Mouse (Mus musculus): ENCODE results near the gene Metrn. TPM values are rescaled to one million over a fixed set of nuclear protein-coding genes. Genes with fewer than 3 reads are reported as not detected.
"Not testable (repeated sequence)": the region's sequence is repeated elsewhere in the genome, so short reads cannot be mapped to it uniquely, and the experiment has no call there.

Gene Metrn
- total RNA-seq, 2 experiments from 2014 or later = 51.5 to 57.4 TPM

DNA sequence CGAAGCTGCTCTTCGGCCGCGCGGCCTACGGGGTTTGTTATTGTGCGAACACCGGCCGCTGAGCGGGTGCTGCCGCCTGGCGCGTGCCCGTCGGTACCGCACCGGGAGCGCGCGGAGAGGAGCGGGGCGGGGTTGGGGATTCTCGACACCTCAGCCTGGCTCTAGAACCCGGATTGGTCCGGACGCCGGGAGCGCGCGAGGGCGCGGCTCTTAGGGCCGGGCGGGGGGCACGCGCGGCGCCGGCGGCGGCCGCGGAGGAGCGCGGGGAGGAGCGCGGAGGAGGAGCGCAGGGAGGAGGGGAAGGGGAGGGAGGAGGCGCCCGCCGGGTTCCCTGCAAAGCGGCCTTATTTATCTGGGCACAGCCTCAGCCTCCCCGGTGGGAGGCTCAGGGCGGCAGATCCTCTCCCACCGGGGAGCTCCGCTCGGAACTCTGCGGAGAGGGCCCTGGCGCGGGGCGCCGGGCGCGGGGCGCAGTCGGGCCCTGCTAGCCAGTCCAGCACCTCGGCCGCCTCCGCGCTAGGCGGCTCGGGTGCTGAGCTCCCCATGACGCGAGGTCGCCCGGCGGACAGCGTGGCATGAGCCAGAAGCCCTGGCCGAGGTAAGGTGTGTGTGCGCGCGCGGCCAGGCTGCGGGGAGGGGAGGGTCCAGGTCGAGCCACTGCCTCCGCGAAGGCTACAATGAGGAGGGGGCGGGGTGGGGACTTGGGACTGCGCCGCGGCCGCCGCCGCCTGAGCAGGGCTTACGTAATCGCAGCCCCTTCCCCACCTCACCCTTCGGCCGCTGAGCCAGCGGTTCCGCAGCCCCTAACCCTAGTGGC, 12.1 kb upstream of the Metrn start, which contains the start of gene Fbxl16:
Gene Fbxl16, plus strand, starts transcription at position 297 of the 817 bp plus-strand sequence.
- peak; percentile 54 for DNase-seq

- no peak for DNase-seq
Observed at GRCm38 (mm10) chr17:25808028-25808427, 11.1 kb upstream of the Metrn start.

- not testable (repeated sequence) for DNase-seq
Observed at GRCm38 (mm10) chr17:25807452-25807851, 10.5 kb upstream of the Metrn start.

DNA sequence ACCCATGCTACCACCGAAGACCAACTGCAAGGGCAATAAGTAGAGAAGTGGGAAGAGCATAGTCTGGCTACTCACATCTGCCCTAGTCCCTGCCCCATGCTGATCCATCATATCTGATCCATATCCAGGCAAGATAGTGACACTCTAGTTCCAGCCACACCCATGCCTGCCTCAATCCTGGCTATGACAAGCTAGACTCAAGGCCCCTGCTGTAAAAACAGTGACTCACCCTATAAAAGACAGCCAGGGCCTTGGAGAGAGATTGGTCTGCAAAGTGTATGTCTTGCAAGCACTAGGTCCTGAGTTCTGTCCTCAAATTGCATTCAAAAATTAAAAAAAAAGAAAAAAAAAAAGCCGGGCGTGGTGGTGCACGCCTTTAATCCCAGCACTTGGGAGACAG, 9.6 kb upstream of the Metrn start:
- DNase-seq = no peak

- DNase-seq = peak; percentile 48
Observed at GRCm38 (mm10) chr17:25802825-25803517, 6.0 kb upstream of the Metrn start.

DNA sequence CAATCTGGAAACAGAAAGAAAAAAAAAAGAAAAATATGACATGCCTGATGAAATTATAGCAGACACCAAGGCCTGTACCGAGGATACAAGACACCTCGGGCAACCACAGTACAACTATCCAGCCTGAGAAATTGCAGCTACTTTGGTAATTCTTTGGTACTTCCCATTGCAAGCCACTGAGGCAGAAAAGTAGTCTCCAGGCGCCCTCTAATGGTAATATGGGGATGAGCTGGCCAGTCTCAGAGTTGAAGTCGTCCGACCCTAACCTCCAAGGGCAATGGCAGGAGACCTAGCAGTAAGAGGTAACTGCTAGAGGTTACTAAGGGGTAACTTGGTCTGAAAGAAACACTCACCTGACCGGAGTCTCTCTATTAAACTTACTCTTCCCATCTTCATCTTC, 4.1 kb upstream of the Metrn start:
- no peak for DNase-seq

GRCm38 (mm10) chr17:25796211-25796771, 645 bp downstream of the Metrn start:
- peak; percentile 53 for DNase-seq

DNA sequence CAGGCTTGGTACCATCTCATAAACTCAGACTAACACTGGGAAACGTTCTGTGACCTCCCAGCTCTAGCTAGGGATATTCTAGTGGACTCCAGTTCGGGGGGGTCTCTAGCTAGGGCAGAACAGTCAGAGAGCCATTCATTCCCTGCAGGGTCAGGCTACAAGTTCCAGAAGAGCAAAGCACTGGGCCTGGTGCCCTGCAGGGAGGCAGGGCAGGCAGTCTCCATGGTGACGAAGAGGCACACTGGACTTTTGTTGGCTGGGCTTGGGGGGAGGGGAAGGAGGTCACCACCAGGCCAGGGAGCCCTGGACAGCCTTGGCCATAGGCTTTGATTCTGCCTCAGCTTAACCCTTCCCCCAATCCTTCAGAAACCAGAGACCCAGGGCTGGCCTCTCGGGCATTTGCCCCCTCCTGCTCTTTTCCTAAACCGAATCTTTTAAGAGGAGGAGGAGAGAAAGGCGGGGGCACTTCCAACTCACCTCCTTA, 1.3 kb downstream of the Metrn start, which contains the start of gene AC134908.4:
Gene AC134908.4, minus strand, starts transcription at position 51 of the 484 bp plus-strand sequence.
- DNase-seq = no peak

DNA sequence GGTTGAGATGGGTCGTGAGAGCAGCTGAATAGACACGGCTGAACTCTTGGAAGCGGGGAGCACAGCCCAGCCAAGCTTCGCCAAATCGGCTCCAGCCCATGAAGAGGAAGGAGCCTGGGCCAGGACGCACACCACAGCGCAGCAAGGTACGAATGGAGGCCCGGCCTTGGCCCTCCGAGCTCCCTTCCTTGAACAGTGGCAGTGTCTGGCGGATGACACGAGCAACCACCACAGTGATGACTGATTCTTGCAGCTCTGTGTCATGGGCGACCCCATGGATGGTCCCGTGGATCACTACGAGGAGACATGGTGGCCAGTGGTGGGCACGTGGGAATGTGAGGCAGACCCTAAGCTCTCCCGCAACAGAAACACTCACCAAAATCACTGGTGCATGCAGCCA, 1.9 kb downstream of the Metrn start:
- DNase-seq = no peak

GRCm38 (mm10) chr17:25794197-25794596, 2.7 kb downstream of the Metrn start:
- DNase-seq = no peak

DNA sequence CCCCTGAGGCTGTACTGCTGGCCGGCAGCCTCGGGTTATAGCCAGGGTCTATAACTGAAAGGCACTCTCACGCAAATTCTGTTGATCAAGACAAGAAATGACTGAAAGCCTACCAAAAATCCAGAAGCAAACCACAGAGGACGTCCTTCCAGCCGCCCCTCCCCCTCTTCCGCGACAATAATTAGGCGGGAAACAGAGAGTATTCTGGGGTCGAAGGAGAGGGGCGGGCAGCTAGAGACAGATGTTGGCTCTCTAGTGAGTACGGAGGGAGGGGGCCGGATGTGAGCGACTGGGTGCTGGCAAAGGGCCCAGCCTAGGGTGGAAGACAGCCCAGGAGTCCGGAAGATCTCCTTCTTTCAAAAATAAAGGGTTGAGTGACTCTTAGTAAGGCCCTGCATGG, 4.3 kb downstream of the Metrn start, which contains the start of gene Fam173a:
Gene Fam173a, minus strand, starts transcription at position 287 of the 400 bp plus-strand sequence.
- DNase-seq = peak; percentile 81

DNA sequence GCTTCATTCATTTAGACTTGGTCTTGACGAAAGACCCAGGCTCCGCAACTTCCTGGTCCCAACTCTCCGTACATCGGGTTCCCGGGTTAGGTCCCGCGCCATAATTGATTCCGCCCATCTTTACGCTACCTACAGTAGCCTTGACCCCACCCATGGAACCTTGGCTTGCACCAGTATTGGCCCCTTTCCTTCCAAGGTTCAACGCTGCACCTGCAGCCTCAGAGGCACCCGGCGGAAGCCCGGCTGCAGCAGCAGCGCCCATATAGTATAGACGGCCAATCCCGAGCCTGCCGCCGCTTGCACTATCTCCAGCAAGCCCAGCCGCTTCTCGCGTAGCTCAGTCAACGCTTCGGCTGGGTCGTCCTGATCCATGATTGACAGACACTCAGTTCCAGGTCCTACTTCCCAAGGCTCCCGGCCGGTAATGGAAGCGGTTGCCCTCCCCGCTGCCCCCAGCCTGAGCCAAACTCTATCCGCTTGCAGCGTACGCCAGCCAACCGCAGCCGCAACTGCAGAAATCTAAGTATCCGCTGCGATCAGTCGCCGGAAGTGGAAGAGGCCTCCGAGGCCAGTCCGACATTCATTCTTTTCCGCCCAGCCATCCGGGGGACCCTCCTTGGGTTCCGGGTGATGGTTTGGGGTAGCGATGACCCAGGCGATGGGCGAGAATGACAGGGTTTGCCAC, 5.0 kb downstream of the Metrn start:
- peak; percentile 83 for DNase-seq

GRCm38 (mm10) chr17:25791320-25791842, 5.6 kb downstream of the Metrn start:
- DNase-seq = no peak

- no peak for DNase-seq
Observed at GRCm38 (mm10) chr17:25786781-25787504, 10.0 kb downstream of the Metrn start.

- DNase-seq = no peak
Observed at GRCm38 (mm10) chr17:25786280-25786679, 10.7 kb downstream of the Metrn start, which contains the start of gene Ccdc78. Ccdc78 (plus strand) TSS chr17:25786580.

DNA sequence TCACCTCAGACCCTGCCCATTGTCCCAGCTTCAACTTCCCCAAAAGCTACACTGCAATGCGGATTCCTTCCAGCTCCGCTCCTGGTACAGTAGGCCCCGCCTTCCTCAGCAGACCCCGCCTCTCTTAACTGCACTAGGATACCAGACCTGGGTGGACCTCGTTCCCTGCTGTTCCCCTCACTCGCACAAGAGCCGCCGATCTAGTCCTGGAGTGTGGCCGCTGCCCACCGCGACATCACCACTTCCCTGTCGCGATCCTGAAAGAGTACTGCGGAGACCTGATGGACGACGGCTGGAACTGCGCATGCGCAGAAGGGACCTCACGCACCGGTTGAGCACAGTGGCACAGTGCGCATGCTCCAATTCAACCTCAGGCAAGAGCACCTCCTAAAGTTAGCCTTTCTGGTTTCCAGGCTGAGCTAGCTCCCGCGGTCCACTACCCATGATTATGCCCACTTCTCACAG, 11.6 kb downstream of the Metrn start, which contains the start of gene Haghl:
Gene Haghl, minus strand, starts transcription at position 393 of the 465 bp plus-strand sequence.
- peak; percentile 97 for DNase-seq

- no peak for DNase-seq
Observed at GRCm38 (mm10) chr17:25783861-25784574, 12.9 kb downstream of the Metrn start.

- no peak for DNase-seq
Observed at GRCm38 (mm10) chr17:25783086-25783485, 13.8 kb downstream of the Metrn start.

- DNase-seq = no peak
Observed at GRCm38 (mm10) chr17:25781339-25781738, 15.6 kb downstream of the Metrn start.

GRCm38 (mm10) chr17:25777948-25778347, 19.0 kb downstream of the Metrn start:
- DNase-seq = no peak
